Mouse (Mus musculus): ENCODE results near the gene Dpm2.

Gene Dpm2

GRCm38 (mm10) chr2:32543031-32543449 lies 27.6 kb upstream of the Dpm2 start:
- in situ Hi-C loops (cut with MboI, MseI): loop anchor here (10.0 kb wide), 1 partner anchor 1832 kb away; the partner anchor contains the start of gene Pbx3

- in situ Hi-C loops (cut with MboI, MseI): loop anchor here (10.0 kb wide), 1 partner anchor 1828 kb away; the partner anchor contains the start of gene Pbx3
Measured at GRCm38 (mm10) chr2:32546951-32547350, 23.7 kb upstream of the Dpm2 start.

GRCm38 (mm10) chr2:32547380-32547779 lies 23.3 kb upstream of the Dpm2 start:
- in situ Hi-C loops (cut with MboI, MseI): loop anchor here (10.0 kb wide), 1 partner anchor 1827 kb away; the partner anchor contains the start of gene Pbx3

- in situ Hi-C loops (cut with MboI, MseI): loop anchor here (10.0 kb wide), 1 partner anchor 1827 kb away; the partner anchor contains the start of gene Pbx3
Measured at GRCm38 (mm10) chr2:32547964-32548739, 22.5 kb upstream of the Dpm2 start.

GRCm38 (mm10) chr2:32549171-32549570 lies 21.5 kb upstream of the Dpm2 start:
- in situ Hi-C loops (cut with MboI, MseI): loop anchor here (10.0 kb wide), 1 partner anchor 1826 kb away; the partner anchor contains the start of gene Pbx3

GRCm38 (mm10) chr2:32549764-32550163 lies 20.9 kb upstream of the Dpm2 start:
- in situ Hi-C loops (cut with MboI, MseI): loop anchor here (10.0 kb wide), 1 partner anchor 1825 kb away; the partner anchor contains the start of gene Pbx3

- in situ Hi-C loops (cut with MboI, MseI): no loop called here
Measured at GRCm38 (mm10) chr2:32551236-32551635, 19.4 kb upstream of the Dpm2 start.

- in situ Hi-C loops (cut with MboI, MseI): no loop called here
Measured at GRCm38 (mm10) chr2:32553592-32554148, 17.0 kb upstream of the Dpm2 start.

- in situ Hi-C loops (cut with MboI, MseI): no loop called here
Measured at GRCm38 (mm10) chr2:32555484-32555883, 15.2 kb upstream of the Dpm2 start.

GRCm38 (mm10) chr2:32556019-32556418 lies 14.6 kb upstream of the Dpm2 start:
- in situ Hi-C loops (cut with MboI, MseI): no loop called here

GRCm38 (mm10) chr2:32559570-32559969 lies 11.1 kb upstream of the Dpm2 start:
- in situ Hi-C loops (cut with MboI, MseI): no loop called here

- in situ Hi-C loops (cut with MboI, MseI): loop anchor here (5.0 kb wide), 1 partner anchor 169 kb away; the partner anchor contains the start of gene Ptges2
Measured at GRCm38 (mm10) chr2:32566536-32567063, 4.1 kb upstream of the Dpm2 start.

- in situ Hi-C loops (cut with MboI, MseI): loop anchor here (5.0 kb wide), 1 partner anchor 171 kb away; the partner anchor contains the start of gene Ptges2
Measured at GRCm38 (mm10) chr2:32568149-32568548, 2.5 kb upstream of the Dpm2 start.

GRCm38 (mm10) chr2:32568941-32569340 lies 1.7 kb upstream of the Dpm2 start:
- in situ Hi-C loops (cut with MboI, MseI): loop anchor here (5.0 kb wide), 1 partner anchor 172 kb away; the partner anchor contains the start of gene Ptges2

GRCm38 (mm10) chr2:32572196-32572595 lies 1.5 kb downstream of the Dpm2 start:
- in situ Hi-C loops (cut with MboI, MseI): loop anchor here (10.0 kb wide), 1 partner anchor 507 kb away; no protein-coding TSS in a partner anchor

GRCm38 (mm10) chr2:32574497-32574896 lies 3.8 kb downstream of the Dpm2 start, which contains the start of gene Pip5kl1:
Gene Pip5kl1, plus strand, starts transcription at chr2:32574797.
- in situ Hi-C loops (cut with MboI, MseI): loop anchor here (10.0 kb wide), 1 partner anchor 510 kb away; no protein-coding TSS in a partner anchor

GRCm38 (mm10) chr2:32574901-32575585 lies 4.4 kb downstream of the Dpm2 start:
- in situ Hi-C loops (cut with MboI, MseI): loop anchor here (10.0 kb wide), 1 partner anchor 510 kb away; no protein-coding TSS in a partner anchor

GRCm38 (mm10) chr2:32575586-32576160 lies 5.0 kb downstream of the Dpm2 start, which contains the start of gene 9430097D07Rik:
Gene 9430097D07Rik, minus strand, starts transcription at chr2:32575684.
- in situ Hi-C loops (cut with MboI, MseI): loop anchor here (10.0 kb wide), 1 partner anchor 511 kb away; no protein-coding TSS in a partner anchor

- in situ Hi-C loops (cut with MboI, MseI): loop anchor here (10.0 kb wide), 1 partner anchor 512 kb away; no protein-coding TSS in a partner anchor
Measured at GRCm38 (mm10) chr2:32576532-32576931, 5.9 kb downstream of the Dpm2 start.
